In genomic region chr4:155043289-155043625, GRCm38 (mm10) we compare ENCODE assay signal across 8 mouse cellular contexts. TPM values are rescaled to one million over a fixed set of nuclear protein-coding genes. Genes with fewer than 3 reads are reported as not detected.
A peak's percentile ranks its signal among the peaks of the same experiment; 100 is the strongest.
DNase-seq lines count a peak whose midpoint lies in the region; ATAC-seq lines count a peak whose summit lies in the region.

No protein-coding gene starts in this region.

- H3K4me1 ChIP-seq in kidney, embryonic 14.5 days (ENCODE audit: control insufficient read depth, insufficient read depth, low read length), result peaks cover 8% of the 10 kb centered on the region; the same call in 1 of the 2 replicates
- H3K4me1 ChIP-seq in embryonic facial prominence, embryonic 12.5 days, result peaks cover 9% of the 10 kb centered on the region
- peaks cover 16% of the 10 kb centered on the region for H3K4me1 ChIP-seq in hindbrain, embryonic 11.5 days (replicated peaks; ENCODE audit: control insufficient read depth, insufficient read depth, low read length)
- H3K4me1 ChIP-seq in midbrain, embryonic 13.5 days (replicated peaks), result peaks cover 39% of the 10 kb centered on the region

- H3K27me3 ChIP-seq in kidney, embryonic 14.5 days (ENCODE audit: control insufficient read depth, insufficient read depth, low read length), result peaks cover 63% of the 10 kb centered on the region
- peaks cover 77% of the 10 kb centered on the region for H3K27me3 ChIP-seq in embryonic facial prominence, embryonic 12.5 days
- peaks cover 35% of the 10 kb centered on the region for H3K27me3 ChIP-seq in hindbrain, embryonic 11.5 days (ENCODE audit: control insufficient read depth, insufficient read depth, low read length)
- H3K27me3 ChIP-seq in midbrain, embryonic 13.5 days, result peaks cover 54% of the 10 kb centered on the region

- WGBS in kidney, embryonic 14.5 days, result 3% methylated on average over 18 of the region's 25 CpGs
- WGBS in embryonic facial prominence, embryonic 12.5 days, result 2% methylated on average over 25 of the region's 25 CpGs
- 2% methylated on average over 25 of the region's 25 CpGs for WGBS in hindbrain, embryonic 11.5 days
- WGBS in midbrain, embryonic 13.5 days, result 1% methylated on average over 25 of the region's 25 CpGs

- H3K36me3 ChIP-seq in kidney, embryonic 14.5 days (ENCODE audit: control insufficient read depth, insufficient read depth, low read length), result no peaks in the 10 kb centered on the region
- H3K36me3 ChIP-seq in embryonic facial prominence, embryonic 12.5 days, result no peaks in the 10 kb centered on the region
- H3K36me3 ChIP-seq in hindbrain, embryonic 11.5 days (ENCODE audit: control insufficient read depth, insufficient read depth, low read length), result no peaks in the 10 kb centered on the region
- no peaks in the 10 kb centered on the region for H3K36me3 ChIP-seq in midbrain, embryonic 13.5 days

- peak overlapping the region; percentile 42; the same call in 1 of the 2 replicates for H3K9ac ChIP-seq in kidney, embryonic 14.5 days (ENCODE audit: low read depth, low read length)
- H3K9ac ChIP-seq in embryonic facial prominence, embryonic 12.5 days, result peak overlapping the region; percentile 40
- peak overlapping the region; percentile 63 for H3K9ac ChIP-seq in hindbrain, embryonic 11.5 days (ENCODE audit: low read depth, low read length)
- H3K9ac ChIP-seq in midbrain, embryonic 13.5 days (replicated peaks), result peak overlapping the region; percentile 70

- ATAC-seq in kidney, embryonic 14.5 days (ENCODE audit: low FRiP score, low TSS enrichment), result no peak
- ATAC-seq in embryonic facial prominence, embryonic 12.5 days (ENCODE audit: insufficient number of reproducible peaks, insufficient read depth, low FRiP score, low TSS enrichment), result no peak
- no peak for ATAC-seq in hindbrain, embryonic 11.5 days (ENCODE audit: low FRiP score)
- ATAC-seq in midbrain, embryonic 13.5 days, result 0 out of 2 replicates have a peak, but pooled peaks have one; percentile 3

- H3K4me2 ChIP-seq in kidney, embryonic 14.5 days (replicated peaks; ENCODE audit: low read depth, low read length), result peak overlapping the region; percentile 69
- H3K4me2 ChIP-seq in embryonic facial prominence, embryonic 12.5 days (replicated peaks), result peak overlapping the region; percentile 85
- peak overlapping the region; percentile 96 for H3K4me2 ChIP-seq in hindbrain, embryonic 11.5 days (replicated peaks; ENCODE audit: low read depth, low read length)
- peak overlapping the region; percentile 77 for H3K4me2 ChIP-seq in midbrain, embryonic 13.5 days (replicated peaks)

- H3K27ac ChIP-seq in kidney, embryonic 14.5 days (ENCODE audit: low read depth, low read length), result no peak overlapping the region
- H3K27ac ChIP-seq in embryonic facial prominence, embryonic 12.5 days, result no peak overlapping the region
- H3K27ac ChIP-seq in hindbrain, embryonic 11.5 days (ENCODE audit: low read depth, low read length), result no peak overlapping the region
- no peak overlapping the region for H3K27ac ChIP-seq in midbrain, embryonic 13.5 days

- DNase-seq in kidney, adult 18-20 months, result no peak
- DNase-seq in hindbrain, embryonic 11.5 days (ENCODE audit: low spot score), result no peak
- DNase-seq in urinary bladder, postnatal 25 days (ENCODE audit: low spot score), result no peak
- DNase-seq in layer of hippocampus, adult 11-12 months (ENCODE audit: low spot score), result no peak
- DNase-seq in urinary bladder, adult 18-20 months (ENCODE audit: low spot score in 2 of 2), result no peak

- no peaks in the 10 kb centered on the region for H3K9me3 ChIP-seq in kidney, embryonic 14.5 days (ENCODE audit: control insufficient read depth, low read length)
- no peaks in the 10 kb centered on the region for H3K9me3 ChIP-seq in embryonic facial prominence, embryonic 12.5 days
- no peaks in the 10 kb centered on the region for H3K9me3 ChIP-seq in hindbrain, embryonic 11.5 days (ENCODE audit: control insufficient read depth, low read length)
- H3K9me3 ChIP-seq in midbrain, embryonic 13.5 days, result no peaks in the 10 kb centered on the region

- peak overlapping the region; percentile 43 for H3K4me3 ChIP-seq in kidney, embryonic 14.5 days (ENCODE audit: low read length)
- peak overlapping the region; percentile 49 for H3K4me3 ChIP-seq in embryonic facial prominence, embryonic 12.5 days
- peak overlapping the region; percentile 43 for H3K4me3 ChIP-seq in hindbrain, embryonic 11.5 days (ENCODE audit: low read depth, low read length)
- peak overlapping the region; percentile 52 for H3K4me3 ChIP-seq in midbrain, embryonic 13.5 days (replicated peaks)

RNA-seq across cellular contexts. Expression of gene Plch2, which starts 13.3 kb away (rescaled TPM):
- polyA plus RNA-seq in kidney, embryonic 14.5 days (2014; fragmentation: Nextera tagmentation; extraction: Ambion mirVana), result 1.8 and 3.1 TPM in 2 replicates
- polyA plus RNA-seq in embryonic facial prominence, embryonic 12.5 days (2016; fragmentation: Nextera tagmentation; extraction: Ambion mirVana), result 3.6 and 5.7 TPM in 2 replicates
- 1.5 and 2.1 TPM in 2 replicates for polyA plus RNA-seq in hindbrain, embryonic 11.5 days (2014; fragmentation: Nextera tagmentation; extraction: Ambion mirVana)
- 7.7 and 9.0 TPM in 2 replicates for polyA plus RNA-seq in midbrain, embryonic 13.5 days (2015; fragmentation: Nextera tagmentation; extraction: Ambion mirVana)

RNA-seq across cellular contexts. Expression of gene Pex10, which starts 23.6 kb away (rescaled TPM):
- 7.1 and 13.7 TPM in 2 replicates for polyA plus RNA-seq in kidney, embryonic 14.5 days (2014; fragmentation: Nextera tagmentation; extraction: Ambion mirVana)
- 23.3 and 23.7 TPM in 2 replicates for polyA plus RNA-seq in embryonic facial prominence, embryonic 12.5 days (2016; fragmentation: Nextera tagmentation; extraction: Ambion mirVana)
- polyA plus RNA-seq in hindbrain, embryonic 11.5 days (2014; fragmentation: Nextera tagmentation; extraction: Ambion mirVana), result 5.6 and 7.8 TPM in 2 replicates
- 19.6 and 21.8 TPM in 2 replicates for polyA plus RNA-seq in midbrain, embryonic 13.5 days (2015; fragmentation: Nextera tagmentation; extraction: Ambion mirVana)

RNA-seq across cellular contexts. Expression of gene Rer1, which starts 42.9 kb away (rescaled TPM):
- polyA plus RNA-seq in kidney, embryonic 14.5 days (2014; fragmentation: Nextera tagmentation; extraction: Ambion mirVana), result 167 and 180 TPM in 2 replicates
- polyA plus RNA-seq in embryonic facial prominence, embryonic 12.5 days (2016; fragmentation: Nextera tagmentation; extraction: Ambion mirVana), result 139 and 143 TPM in 2 replicates
- polyA plus RNA-seq in hindbrain, embryonic 11.5 days (2014; fragmentation: Nextera tagmentation; extraction: Ambion mirVana), result 156 and 166 TPM in 2 replicates
- 121 and 124 TPM in 2 replicates for polyA plus RNA-seq in midbrain, embryonic 13.5 days (2015; fragmentation: Nextera tagmentation; extraction: Ambion mirVana)

RNA-seq across cellular contexts. Expression of gene Morn1, which starts 43.1 kb away (rescaled TPM):
- 5.8 and 6.9 TPM in 2 replicates for polyA plus RNA-seq in kidney, embryonic 14.5 days (2014; fragmentation: Nextera tagmentation; extraction: Ambion mirVana)
- polyA plus RNA-seq in embryonic facial prominence, embryonic 12.5 days (2016; fragmentation: Nextera tagmentation; extraction: Ambion mirVana), result 5.1 and 7.7 TPM in 2 replicates
- polyA plus RNA-seq in hindbrain, embryonic 11.5 days (2014; fragmentation: Nextera tagmentation; extraction: Ambion mirVana), result 3.3 and 4.2 TPM in 2 replicates
- polyA plus RNA-seq in midbrain, embryonic 13.5 days (2015; fragmentation: Nextera tagmentation; extraction: Ambion mirVana), result 6.0 and 8.9 TPM in 2 replicates
